Mouse (Mus musculus) cerebellum, adult 8-10 months (tissue): ENCODE data around the gene Sft2d1.
A peak's percentile ranks its signal among the peaks of the same experiment; 100 is the strongest.
"Not testable (repeated sequence)": the region's sequence is repeated elsewhere in the genome, so short reads cannot be mapped to it uniquely, and the experiment has no call there.

Experiments used
- DNase-seq: peaks from one replicate; pipeline ENCODE4 v3.0.0; 2022

Sft2d1 gene

DNA sequence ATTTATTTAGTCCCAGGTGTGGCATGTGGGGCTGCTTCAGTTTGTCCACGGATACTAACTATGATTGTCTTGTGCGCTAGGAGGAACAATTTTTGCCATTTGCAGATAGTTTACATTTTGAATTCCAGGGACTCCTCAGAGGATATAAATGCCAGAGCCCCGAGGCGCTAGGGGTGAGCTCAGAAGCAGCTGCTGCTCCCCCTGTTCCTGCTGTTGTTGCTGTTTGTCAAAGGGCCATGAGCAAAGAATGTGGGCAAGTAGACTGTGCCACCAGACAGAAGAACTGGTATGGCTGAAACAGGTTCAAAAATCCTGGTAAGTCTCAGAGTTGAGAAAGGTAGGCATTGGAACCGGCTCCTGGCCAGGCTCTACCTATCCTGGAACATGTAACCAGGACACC, 7.2 kb upstream of the Sft2d1 start:
- DNase-seq = no peak

GRCm38 (mm10) chr17:8305801-8306200, 5.1 kb upstream of the Sft2d1 start:
- no peak for DNase-seq

- no peak for DNase-seq
Observed at GRCm38 (mm10) chr17:8311751-8312150, 849 bp downstream of the Sft2d1 start.

DNA sequence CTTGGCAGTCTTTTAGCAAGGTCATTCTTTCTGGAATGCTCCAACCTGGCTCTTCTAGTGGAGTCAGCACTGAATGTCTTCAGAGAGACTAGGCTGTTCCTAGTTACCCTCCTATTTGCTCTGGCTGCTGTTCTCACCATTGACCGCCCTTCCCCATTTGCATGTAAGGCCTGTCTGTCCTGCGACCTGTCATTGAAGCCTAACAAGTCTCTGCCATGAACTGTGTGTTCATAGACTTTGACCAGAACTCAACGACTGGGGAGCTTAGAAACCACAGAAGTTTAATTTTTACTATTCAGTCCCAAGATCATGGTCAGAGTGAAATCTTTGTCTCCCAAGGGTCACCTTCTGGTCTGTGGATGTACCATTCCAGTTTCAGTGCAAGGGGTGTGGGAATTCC, 3.1 kb downstream of the Sft2d1 start:
- DNase-seq = no peak

DNA sequence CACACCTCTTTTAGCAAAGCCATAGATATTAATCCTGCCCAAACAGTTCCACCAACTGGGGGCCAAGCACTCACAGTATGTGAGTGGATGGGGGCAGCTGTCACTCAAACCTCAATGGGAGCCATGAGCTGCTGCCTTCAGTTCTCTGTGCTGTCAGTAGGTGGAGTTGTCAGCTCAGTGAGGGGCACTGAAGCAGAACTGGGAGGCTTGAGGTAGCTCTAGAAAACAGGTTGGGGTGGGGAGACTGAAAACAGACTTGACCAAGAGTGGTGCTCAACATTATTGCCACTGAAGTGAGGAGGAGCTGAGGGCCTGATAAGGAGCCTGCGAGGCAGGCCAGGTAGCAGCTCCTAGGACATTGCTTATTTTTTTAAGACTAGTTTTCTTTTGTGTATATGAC, 5.3 kb downstream of the Sft2d1 start:
- no peak for DNase-seq

DNA sequence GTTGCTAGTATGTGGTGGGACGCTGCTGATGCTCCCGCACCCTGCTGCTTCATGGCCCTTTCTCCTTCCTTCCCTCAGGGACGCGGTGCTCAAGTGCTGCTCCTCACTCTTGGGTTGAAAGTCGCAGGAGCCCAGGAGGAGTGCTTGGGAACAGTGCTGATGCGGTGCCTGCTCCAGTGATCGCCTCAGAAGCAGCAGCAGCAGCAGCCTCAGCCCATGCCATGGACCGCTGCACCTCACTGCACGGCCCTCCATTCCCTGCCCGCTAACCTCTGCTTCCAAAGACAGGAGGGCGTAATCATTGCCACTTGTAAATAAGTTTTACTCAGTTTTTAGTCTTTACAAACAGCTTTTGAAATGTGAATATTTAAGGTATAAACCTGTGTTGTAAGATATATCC, 16.0 kb downstream of the Sft2d1 start:
- DNase-seq = not testable (repeated sequence)

- no peak for DNase-seq
Observed at GRCm38 (mm10) chr17:8328511-8329174, 17.7 kb downstream of the Sft2d1 start.

DNA sequence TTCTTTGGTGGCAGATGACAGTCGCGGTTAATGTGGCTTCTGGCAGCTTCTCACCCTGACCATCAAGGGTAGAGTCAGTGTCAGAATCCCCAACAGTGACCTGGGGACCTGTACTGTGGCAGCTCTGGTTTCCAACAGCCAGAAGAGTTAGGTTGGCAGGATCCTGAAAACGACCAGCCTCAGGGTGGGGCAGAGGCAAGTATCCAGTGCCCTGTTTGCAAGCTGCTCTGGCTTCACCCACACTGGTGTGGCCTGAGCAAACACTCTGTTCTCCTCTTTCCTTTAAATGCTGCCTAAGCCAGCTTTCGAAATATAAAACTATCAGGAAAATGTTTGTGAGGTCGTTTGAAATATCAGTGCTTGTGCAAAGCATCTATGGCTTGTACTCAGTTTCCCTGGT, 19.7 kb downstream of the Sft2d1 start:
- no peak for DNase-seq

- not testable (repeated sequence) for DNase-seq
Observed at GRCm38 (mm10) chr17:8337159-8337558, 26.3 kb downstream of the Sft2d1 start, which contains the start of gene Prr18. Prr18 (plus strand) TSS chr17:8337459.

GRCm38 (mm10) chr17:8339666-8340374, 28.9 kb downstream of the Sft2d1 start:
- DNase-seq = peak; percentile 13

DNA sequence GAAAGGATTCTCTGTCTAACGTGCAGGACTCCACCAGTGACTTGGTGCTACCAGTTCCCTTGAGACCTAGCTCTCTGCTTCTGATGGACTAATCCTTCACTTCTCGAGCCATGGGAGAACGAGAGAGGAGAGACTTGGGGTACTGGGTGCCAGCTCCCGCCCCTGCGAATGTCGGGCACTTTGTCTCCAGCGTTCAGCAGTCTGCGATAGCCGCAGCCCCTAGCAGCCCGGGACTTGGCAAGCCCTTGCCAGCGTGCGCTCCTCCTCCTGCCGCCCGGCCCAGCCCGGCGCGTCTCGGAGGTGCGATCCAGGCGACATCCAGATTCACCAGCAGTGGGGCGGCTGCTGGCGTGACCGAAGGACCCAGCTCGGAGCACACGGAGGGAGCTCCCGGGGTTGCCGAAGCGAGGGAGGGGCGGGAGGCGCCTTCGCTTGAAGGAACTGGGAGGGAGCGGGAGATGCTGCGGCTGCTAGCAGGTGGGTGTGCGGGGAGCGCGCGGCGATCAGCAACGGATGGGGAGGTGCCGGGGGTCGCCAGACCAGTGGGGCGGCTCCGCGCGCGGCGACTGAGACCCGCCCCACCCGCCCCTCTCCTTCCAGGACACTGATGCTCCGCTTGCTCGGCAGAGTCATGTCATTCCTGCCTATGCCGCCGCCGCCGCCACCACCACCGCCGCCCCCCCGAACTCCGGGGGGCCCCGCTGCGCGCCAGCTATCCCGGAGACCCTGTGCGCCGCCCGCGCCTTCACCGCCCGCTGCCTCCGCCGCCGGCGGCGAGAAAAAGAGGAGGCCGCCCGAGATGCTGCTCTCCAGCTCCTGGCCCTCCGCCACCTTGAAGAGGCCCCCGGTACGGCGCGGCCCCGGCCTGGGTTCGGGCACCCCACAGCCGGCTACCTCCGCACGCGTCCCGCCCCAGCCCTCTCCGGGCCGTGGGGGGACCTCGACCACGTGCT, 29.8 kb downstream of the Sft2d1 start:
- peak; percentile 40 for DNase-seq

DNA sequence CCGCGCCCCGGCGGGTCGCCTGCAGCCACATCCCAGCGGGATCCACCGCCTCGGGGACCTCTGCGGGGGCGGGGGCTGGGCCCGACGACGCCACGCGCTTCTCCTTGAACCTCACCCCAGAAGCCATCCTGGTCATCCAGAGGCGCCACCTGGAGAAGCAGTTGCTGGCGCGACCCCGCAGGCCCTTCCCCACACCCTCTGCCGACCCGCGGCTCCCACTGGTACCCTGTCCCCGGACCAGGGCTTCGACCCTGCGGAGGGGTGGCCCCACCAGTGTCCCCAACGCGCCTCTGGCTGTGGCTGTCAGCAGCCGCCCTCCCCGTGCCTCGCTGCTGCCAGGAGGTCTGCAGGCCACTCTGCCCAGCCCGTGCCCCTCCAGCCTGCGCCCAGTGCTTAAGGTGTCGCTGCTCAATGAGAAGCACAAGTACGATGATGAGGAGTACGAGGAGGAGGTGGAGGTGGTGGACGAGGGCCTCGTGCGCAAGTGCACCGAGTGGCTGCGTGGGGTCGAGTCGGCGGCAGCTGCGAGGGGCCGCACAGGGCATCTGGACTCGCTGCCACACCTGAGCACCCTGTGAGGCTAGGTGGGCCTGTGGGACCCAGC, 30.6 kb downstream of the Sft2d1 start:
- DNase-seq = peak; percentile 25

DNA sequence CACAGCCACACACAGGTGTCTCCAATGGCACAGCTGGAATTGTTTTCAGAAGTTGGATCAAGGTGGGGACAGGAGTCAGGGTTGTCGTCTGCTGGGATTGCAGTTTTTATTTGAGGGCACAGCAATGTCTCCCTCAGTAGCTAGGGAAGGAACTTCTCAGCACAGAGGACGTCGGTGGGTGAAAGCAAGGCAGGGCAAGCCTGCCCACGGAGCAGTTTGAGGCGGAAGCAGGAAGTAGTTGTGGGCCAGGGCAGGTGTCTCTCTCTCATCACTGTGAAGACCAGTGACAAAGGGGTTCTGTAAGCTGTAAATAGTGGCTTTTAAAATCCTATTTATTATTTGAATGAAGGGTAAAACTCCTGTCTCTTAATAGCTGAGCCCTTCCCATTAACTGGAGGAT, 31.8 kb downstream of the Sft2d1 start:
- no peak for DNase-seq

DNA sequence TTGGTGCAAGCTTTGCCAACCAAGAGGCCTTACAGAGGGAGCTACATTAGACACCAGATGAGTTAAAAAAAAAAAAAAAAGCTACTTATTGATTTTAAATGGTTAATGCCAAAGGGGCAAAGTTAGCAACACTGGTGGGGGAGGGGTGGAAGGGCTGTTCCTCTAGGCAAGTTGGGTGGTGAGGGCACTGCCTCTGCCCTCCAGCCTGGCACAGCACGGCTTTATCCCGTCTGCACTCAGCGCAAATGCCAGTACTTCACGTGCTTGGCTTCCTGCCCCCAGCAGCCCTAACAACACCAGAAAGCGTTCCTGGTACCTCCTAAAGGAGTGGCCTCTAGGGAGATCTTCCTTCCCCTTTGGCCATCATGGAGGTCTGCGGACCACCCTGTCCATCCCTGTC, 32.5 kb downstream of the Sft2d1 start:
- no peak for DNase-seq

GRCm38 (mm10) chr17:8347765-8348285, 36.9 kb downstream of the Sft2d1 start:
- no peak for DNase-seq

DNA sequence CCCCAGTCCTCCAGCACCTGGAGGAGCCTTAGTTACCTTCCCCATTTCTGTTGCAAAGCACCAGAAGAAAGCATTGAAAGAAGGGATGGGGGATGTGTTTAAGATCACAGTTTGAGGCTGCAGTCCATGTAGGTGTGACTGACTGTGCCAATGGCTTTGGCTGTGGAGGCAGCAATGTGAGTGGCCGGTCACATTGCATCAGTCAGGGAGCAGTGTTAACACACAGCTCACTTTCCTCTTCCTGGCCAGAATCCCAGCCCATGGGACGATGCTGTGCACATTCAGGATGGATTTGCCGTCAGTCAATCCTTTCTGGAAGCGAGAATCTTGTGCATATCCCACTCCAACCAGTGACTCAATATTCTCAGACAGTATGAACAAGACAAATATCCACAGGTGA, 38.0 kb downstream of the Sft2d1 start:
- DNase-seq = no peak

DNA sequence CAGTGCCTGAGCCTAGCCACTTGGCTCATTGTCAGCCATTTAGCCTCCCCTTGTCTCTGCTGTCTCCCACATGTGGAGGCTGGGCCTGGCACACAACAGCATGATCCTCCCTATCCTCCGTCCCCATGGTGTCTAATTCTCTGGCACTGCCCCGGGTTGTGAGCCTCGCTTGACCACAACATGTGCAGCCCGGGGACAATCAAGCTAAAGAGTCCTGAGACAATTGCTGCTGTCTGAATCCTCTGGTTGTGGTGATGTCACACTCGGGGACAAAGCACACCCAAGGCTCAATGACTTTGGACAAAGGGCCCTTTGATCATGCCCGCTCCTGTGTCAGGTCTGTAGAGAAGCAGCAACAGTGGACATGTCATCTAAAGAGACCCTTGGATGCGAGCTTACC, 40.2 kb downstream of the Sft2d1 start:
- no peak for DNase-seq

DNA sequence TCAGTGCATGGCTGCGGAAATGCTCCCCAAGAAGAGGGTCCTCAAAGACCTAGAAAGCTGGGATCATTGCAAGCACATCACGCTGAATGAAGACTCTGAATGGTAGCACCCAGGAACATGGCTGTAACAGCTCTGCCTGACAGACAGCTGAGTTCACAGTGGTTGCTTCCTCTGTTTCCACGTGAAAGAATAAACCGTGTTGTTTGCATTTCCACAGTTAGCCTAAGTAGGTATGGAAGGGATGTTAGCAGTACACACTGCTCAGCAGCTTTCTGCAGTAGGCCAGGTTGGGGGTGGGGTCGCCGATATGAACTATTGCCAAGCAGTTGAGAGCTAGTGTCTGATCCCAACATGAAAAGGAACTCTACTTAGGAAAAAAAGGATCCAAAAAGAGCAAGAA, 44.8 kb downstream of the Sft2d1 start, which contains the start of gene T2:
Gene T2, plus strand, starts transcription at position 301 of the 400 bp plus-strand sequence.
- no peak for DNase-seq

- DNase-seq = no peak
Observed at GRCm38 (mm10) chr17:8357498-8357897, 46.6 kb downstream of the Sft2d1 start.

DNA sequence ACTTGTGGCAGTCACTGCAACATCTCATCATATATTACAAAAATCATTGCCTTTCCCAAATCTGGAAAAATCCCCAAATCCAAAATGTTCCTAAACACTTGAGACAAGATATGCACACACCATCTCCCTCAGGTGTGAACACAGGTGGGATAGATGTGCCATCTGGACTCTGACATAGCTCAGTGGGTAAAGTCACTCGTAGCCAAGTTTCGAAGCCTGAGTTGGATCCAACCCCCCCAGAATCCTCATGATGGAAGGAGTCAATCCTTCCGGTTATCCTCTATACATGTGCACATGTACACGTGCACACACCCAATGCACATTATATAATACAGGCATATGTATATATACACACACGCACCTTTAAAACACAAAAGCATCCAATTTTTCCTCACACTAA, 50.0 kb downstream of the Sft2d1 start:
- DNase-seq = no peak

GRCm38 (mm10) chr17:8361281-8362103, 50.6 kb downstream of the Sft2d1 start:
- no peak for DNase-seq
